Comparison of ENCODE assay signal across 16 mouse cellular contexts in genomic region chr2:62392098-62392497, GRCm38 (mm10). TPM values are rescaled to one million over a fixed set of nuclear protein-coding genes. Genes with fewer than 3 reads are reported as not detected.
DNase-seq lines count a peak whose midpoint lies in the region; ATAC-seq and TF ChIP-seq lines count a peak whose summit lies in the region.
"Had no signal": no experiment of that assay in that cellular context is flagged by ENCODE, and none has a peak within 500 bp of the region (broad histone marks: within the 10 kb centered on the region; RNA-seq: fewer than 3 reads in every experiment).

No protein-coding gene starts in this region.

- no peak for ATAC-seq in forebrain, embryonic 12.5 days (ENCODE audit: low FRiP score)
- ATAC-seq in midbrain, embryonic 14.5 days (ENCODE audit: low FRiP score, low TSS enrichment) = no peak
- no peak for ATAC-seq in stomach, postnatal 0 days (ENCODE audit: low FRiP score, low TSS enrichment)

- peak; percentile 20 to 32 for DNase-seq in spleen, adult 18-20 months
- no peak for DNase-seq in spleen, adult 12 weeks (ENCODE audit: low spot score)
- peak; percentile 71 for DNase-seq in MEL-GATA-1-ER (ENCODE audit: extremely low read depth, low read depth)
- DNase-seq in naive thymus-derived CD4-positive, alpha-beta T cell, adult 2 months (ENCODE audit: low read depth) = peak; percentile 27
- DNase-seq in midbrain, embryonic 14.5 days = no peak
- no peak for DNase-seq in stomach, postnatal 0 days (ENCODE audit: low spot score)
- DNase-seq: cerebellum, adult 11 months; gastrocnemius, postnatal 36 days; kidney, postnatal 25 days; liver; right cerebral cortex, adult 18-20 months had no signal

- no peaks in the 10 kb centered on the region for H3K36me3 ChIP-seq in forebrain, embryonic 12.5 days (replicated peaks)
- no peaks in the 10 kb centered on the region for H3K36me3 ChIP-seq in midbrain, embryonic 14.5 days (ENCODE audit: control insufficient read depth, insufficient read depth, low read length)
- no peaks in the 10 kb centered on the region for H3K36me3 ChIP-seq in stomach, postnatal 0 days (ENCODE audit: control insufficient read depth, insufficient read depth, low read length)
- H3K36me3 ChIP-seq: embryonic facial prominence, embryonic 13.5 days; lung, embryonic 15.5 days had no signal

- no peaks in the 10 kb centered on the region for H3K27me3 ChIP-seq in forebrain, embryonic 12.5 days
- no peaks in the 10 kb centered on the region for H3K27me3 ChIP-seq in midbrain, embryonic 14.5 days (ENCODE audit: control insufficient read depth, insufficient read depth, low read length)
- H3K27me3 ChIP-seq in stomach, postnatal 0 days (ENCODE audit: control insufficient read depth, insufficient read depth, low read length) = no peaks in the 10 kb centered on the region
- H3K27me3 ChIP-seq: embryonic facial prominence, embryonic 13.5 days; lung, embryonic 15.5 days; megakaryocyte, embryonic 14.5 days had no signal

- no peaks in the 10 kb centered on the region for H3K4me1 ChIP-seq in forebrain, embryonic 12.5 days
- H3K4me1 ChIP-seq in midbrain, embryonic 14.5 days (ENCODE audit: control insufficient read depth, insufficient read depth, low read length) = no peaks in the 10 kb centered on the region
- no peaks in the 10 kb centered on the region for H3K4me1 ChIP-seq in stomach, postnatal 0 days (replicated peaks; ENCODE audit: control insufficient read depth, insufficient read depth)
- H3K4me1 ChIP-seq: embryonic facial prominence, embryonic 13.5 days; lung, embryonic 15.5 days had no signal

- H3K27ac ChIP-seq in forebrain, embryonic 12.5 days = no peak overlapping the region
- no peak overlapping the region for H3K27ac ChIP-seq in midbrain, embryonic 14.5 days (replicated peaks; ENCODE audit: low read depth, low read length)
- H3K27ac ChIP-seq in stomach, postnatal 0 days (replicated peaks) = no peak overlapping the region
- H3K27ac ChIP-seq: embryonic facial prominence, embryonic 13.5 days; lung, embryonic 15.5 days had no signal

- no peak overlapping the region for H3K4me2 ChIP-seq in forebrain, embryonic 12.5 days
- no peak overlapping the region for H3K4me2 ChIP-seq in midbrain, embryonic 14.5 days (ENCODE audit: low read length)
- H3K4me2 ChIP-seq in stomach, postnatal 0 days (replicated peaks; ENCODE audit: low read depth) = no peak overlapping the region
- H3K4me2 ChIP-seq: embryonic facial prominence, embryonic 13.5 days; heart, embryonic 11.5 days; lung, embryonic 15.5 days had no signal

- no peak overlapping the region for H3K9ac ChIP-seq in forebrain, embryonic 12.5 days
- H3K9ac ChIP-seq in midbrain, embryonic 14.5 days (replicated peaks; ENCODE audit: low read length) = no peak overlapping the region
- no peak overlapping the region for H3K9ac ChIP-seq in stomach, postnatal 0 days (ENCODE audit: low read length)
- H3K9ac ChIP-seq: embryonic facial prominence, embryonic 13.5 days; lung, embryonic 15.5 days had no signal

- TF ChIP-seq CTCF in stomach, postnatal 0 days (IDR thresholded peaks at IDR 0.05; ENCODE audit: low read depth) = no peak

- 80% methylated on average over 3 of the region's 3 CpGs for WGBS in forebrain, embryonic 12.5 days
- 86% methylated on average over 3 of the region's 3 CpGs for WGBS in midbrain, embryonic 14.5 days
- WGBS in stomach, postnatal 0 days = 61% methylated on average over 3 of the region's 3 CpGs

- no peak overlapping the region for H3K4me3 ChIP-seq in forebrain, embryonic 12.5 days (replicated peaks)
- no peak overlapping the region for H3K4me3 ChIP-seq in midbrain, embryonic 14.5 days (replicated peaks; ENCODE audit: low read depth, low read length)
- no peak overlapping the region for H3K4me3 ChIP-seq in stomach, postnatal 0 days (ENCODE audit: low read depth, low read length)
- H3K4me3 ChIP-seq: embryonic facial prominence, embryonic 13.5 days; lung, embryonic 15.5 days; megakaryocyte, embryonic 14.5 days had no signal

- TF ChIP-seq EP300 in stomach, postnatal 0 days (optimal IDR thresholded peaks at IDR 0.05) = no peak

- H3K9me3 ChIP-seq in forebrain, embryonic 12.5 days = no peaks in the 10 kb centered on the region
- no peaks in the 10 kb centered on the region for H3K9me3 ChIP-seq in midbrain, embryonic 14.5 days (ENCODE audit: control insufficient read depth, low read length)
- H3K9me3 ChIP-seq in stomach, postnatal 0 days (ENCODE audit: control insufficient read depth, low read length) = no peaks in the 10 kb centered on the region
- H3K9me3 ChIP-seq: embryonic facial prominence, embryonic 13.5 days; lung, embryonic 15.5 days; megakaryocyte, embryonic 14.5 days had no signal

RNA-seq across cellular contexts. Expression of gene Dpp4, which starts 19.9 kb away (rescaled TPM):
- polyA plus RNA-seq in forebrain, embryonic 12.5 days (2016; fragmentation: Nextera tagmentation; extraction: Ambion mirVana) = 0.55 and 1.0 TPM in 2 replicates
- polyA plus RNA-seq in midbrain, embryonic 14.5 days (2014; fragmentation: Nextera tagmentation; extraction: Ambion mirVana) = 0.72 and 1.5 TPM in 2 replicates
- polyA plus RNA-seq in stomach, postnatal 0 days (2015; fragmentation: Nextera tagmentation; extraction: Ambion mirVana) = 4.6 and 4.8 TPM in 2 replicates

Comparison
In these comparisons a context has a peak if more than half of its experiments do, and no peak if none do; other contexts are left out.
1. DNase-seq: peak in spleen, adult 18-20 months (2 of 2), MEL-GATA-1-ER (single experiment) and naive thymus-derived CD4-positive, alpha-beta T cell, adult 2 months (single experiment); none in spleen, adult 12 weeks (single experiment), midbrain, embryonic 14.5 days (single experiment) and stomach, postnatal 0 days (single experiment).